Mouse (Mus musculus) cerebellum, adult 9-11 months (tissue): ENCODE measurements around the gene Lhfpl3.
A peak's percentile ranks its signal among the peaks of the same experiment; 100 is the strongest.

Source experiments
- DNase-seq: peaks from one replicate; pipeline ENCODE4 v3.0.0; 2022

Gene Lhfpl3

GRCm38 (mm10) chr5:23154439-23154838 lies 408.6 kb downstream of the Lhfpl3 start:
- no peak for DNase-seq

GRCm38 (mm10) chr5:23165947-23166350 lies 420.1 kb downstream of the Lhfpl3 start:
- DNase-seq = no peak

GRCm38 (mm10) chr5:23166658-23167057 lies 420.8 kb downstream of the Lhfpl3 start:
- no peak for DNase-seq

GRCm38 (mm10) chr5:23189633-23190032 lies 443.8 kb downstream of the Lhfpl3 start:
- DNase-seq = no peak

- no peak for DNase-seq
Measured at GRCm38 (mm10) chr5:23196879-23197278, 451.0 kb downstream of the Lhfpl3 start.

- DNase-seq = no peak
Measured at GRCm38 (mm10) chr5:23213086-23213485, 467.2 kb downstream of the Lhfpl3 start.

GRCm38 (mm10) chr5:23214646-23215045 lies 468.8 kb downstream of the Lhfpl3 start:
- no peak for DNase-seq

- DNase-seq = no peak
Measured at GRCm38 (mm10) chr5:23219655-23220054, 473.8 kb downstream of the Lhfpl3 start.

GRCm38 (mm10) chr5:23224759-23225536 lies 479.1 kb downstream of the Lhfpl3 start:
- DNase-seq = peak; percentile 24

GRCm38 (mm10) chr5:23225621-23226020 lies 479.8 kb downstream of the Lhfpl3 start:
- DNase-seq = no peak

- DNase-seq = no peak
Measured at GRCm38 (mm10) chr5:23226753-23227152, 480.9 kb downstream of the Lhfpl3 start.

- DNase-seq = no peak
Measured at GRCm38 (mm10) chr5:23246974-23247373, 501.1 kb downstream of the Lhfpl3 start.

GRCm38 (mm10) chr5:23247784-23248183 lies 501.9 kb downstream of the Lhfpl3 start:
- no peak for DNase-seq

GRCm38 (mm10) chr5:23248303-23248702 lies 502.4 kb downstream of the Lhfpl3 start:
- DNase-seq = no peak

- no peak for DNase-seq
Measured at GRCm38 (mm10) chr5:23249896-23250875, 504.3 kb downstream of the Lhfpl3 start.

- no peak for DNase-seq
Measured at GRCm38 (mm10) chr5:23251462-23252224, 505.8 kb downstream of the Lhfpl3 start.

GRCm38 (mm10) chr5:23255816-23256418 lies 510.1 kb downstream of the Lhfpl3 start:
- no peak for DNase-seq

- no peak for DNase-seq
Measured at GRCm38 (mm10) chr5:23273309-23273708, 527.5 kb downstream of the Lhfpl3 start.

GRCm38 (mm10) chr5:23279364-23279763 lies 533.5 kb downstream of the Lhfpl3 start:
- no peak for DNase-seq

GRCm38 (mm10) chr5:23284884-23285283 lies 539.0 kb downstream of the Lhfpl3 start:
- DNase-seq = no peak

GRCm38 (mm10) chr5:23289149-23289548 lies 543.3 kb downstream of the Lhfpl3 start:
- DNase-seq = no peak
